Mouse (Mus musculus): ENCODE data around the gene Fxyd3.

The Fxyd3 gene

GRCm38 (mm10) chr7:31076492-31076891 is at the start of gene Fxyd3:
Gene Fxyd3, minus strand, starts transcription at chr7:31076704.
- peak; percentile 59 for DNase-seq (ENCODE audit: low spot score)

GRCm38 (mm10) chr7:31125116-31125515 is 48.6 kb upstream of the Fxyd3 start:
- no peak for DNase-seq (ENCODE audit: low spot score)

GRCm38 (mm10) chr7:31124381-31124780 is 47.9 kb upstream of the Fxyd3 start:
- no peak for DNase-seq (ENCODE audit: low spot score)

- DNase-seq (ENCODE audit: low spot score) = no peak
Measured at GRCm38 (mm10) chr7:31123697-31124096, 47.2 kb upstream of the Fxyd3 start.

GRCm38 (mm10) chr7:31122641-31123631 is 46.4 kb upstream of the Fxyd3 start:
- no peak for DNase-seq (ENCODE audit: low spot score)

GRCm38 (mm10) chr7:31119556-31119955 is 43.1 kb upstream of the Fxyd3 start:
- no peak for DNase-seq (ENCODE audit: low spot score)

- DNase-seq (ENCODE audit: low spot score) = no peak
Measured at GRCm38 (mm10) chr7:31118486-31118885, 42.0 kb upstream of the Fxyd3 start.

GRCm38 (mm10) chr7:31117465-31117864 is 41.0 kb upstream of the Fxyd3 start:
- no peak for DNase-seq (ENCODE audit: low spot score)

- no peak for DNase-seq (ENCODE audit: low spot score)
Measured at GRCm38 (mm10) chr7:31116721-31117145, 40.2 kb upstream of the Fxyd3 start.

GRCm38 (mm10) chr7:31115587-31116043 is 39.1 kb upstream of the Fxyd3 start:
- no peak for DNase-seq (ENCODE audit: low spot score)

GRCm38 (mm10) chr7:31115182-31115581 is 38.7 kb upstream of the Fxyd3 start, which contains the start of gene Hpn:
Gene Hpn, minus strand, starts transcription at chr7:31115290.
- no peak for DNase-seq (ENCODE audit: low spot score)

GRCm38 (mm10) chr7:31114646-31115045 is 38.1 kb upstream of the Fxyd3 start:
- no peak for DNase-seq (ENCODE audit: low spot score)

- DNase-seq (ENCODE audit: low spot score) = no peak
Measured at GRCm38 (mm10) chr7:31113800-31114199, 37.3 kb upstream of the Fxyd3 start.

GRCm38 (mm10) chr7:31112036-31112435 is 35.5 kb upstream of the Fxyd3 start:
- DNase-seq (ENCODE audit: low spot score) = no peak

- DNase-seq (ENCODE audit: low spot score) = no peak
Measured at GRCm38 (mm10) chr7:31110861-31111385, 34.4 kb upstream of the Fxyd3 start.

- DNase-seq (ENCODE audit: low spot score) = no peak
Measured at GRCm38 (mm10) chr7:31109796-31110195, 33.3 kb upstream of the Fxyd3 start.

- no peak for DNase-seq (ENCODE audit: low spot score)
Measured at GRCm38 (mm10) chr7:31109091-31109490, 32.6 kb upstream of the Fxyd3 start.

GRCm38 (mm10) chr7:31107781-31108180 is 31.3 kb upstream of the Fxyd3 start:
- DNase-seq (ENCODE audit: low spot score) = no peak

GRCm38 (mm10) chr7:31106166-31106565 is 29.7 kb upstream of the Fxyd3 start:
- DNase-seq (ENCODE audit: low spot score) = no peak

GRCm38 (mm10) chr7:31105061-31105768 is 28.7 kb upstream of the Fxyd3 start:
- DNase-seq (ENCODE audit: low spot score) = peak; percentile 55

- no peak for DNase-seq (ENCODE audit: low spot score)
Measured at GRCm38 (mm10) chr7:31100786-31101185, 24.3 kb upstream of the Fxyd3 start.

- no peak for DNase-seq (ENCODE audit: low spot score)
Measured at GRCm38 (mm10) chr7:31099612-31099982, 23.1 kb upstream of the Fxyd3 start.
